Mouse (Mus musculus): ENCODE measurements around the gene Esrra. TPM values are rescaled to one million over a fixed set of nuclear protein-coding genes. Genes with fewer than 3 reads are reported as not detected.

Gene Esrra
- polyA plus RNA-seq, 1 experiment from 2014 or later = 3.1 TPM

DNA sequence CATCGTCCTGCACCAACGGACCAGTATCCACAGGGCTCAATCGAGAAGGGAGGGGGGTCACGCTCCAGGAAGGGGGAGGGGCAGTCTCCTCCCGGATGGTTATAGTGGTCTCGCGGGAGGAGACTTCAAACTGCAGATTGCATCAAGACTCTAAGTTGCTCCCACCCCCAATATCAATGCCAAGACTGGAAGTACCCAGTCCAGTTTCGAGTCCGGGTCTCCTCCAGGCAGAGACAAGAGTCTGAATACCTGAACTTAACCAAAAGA, 3.6 kb upstream of the Esrra start, which contains the start of gene Catsperz:
Gene Catsperz, minus strand, starts transcription at position 74 of the 267 bp plus-strand sequence.
- H3K27me3 ChIP-seq (ENCODE audit: insufficient read depth, low read length) = peaks cover 66% of the 10 kb centered on the region
- peak within 1 kb of the TSS; percentile 51 for H3K4me2 ChIP-seq
- WGBS = 6% methylated on average over 9 of the region's 9 CpGs
- H3K4me1 ChIP-seq (ENCODE audit: insufficient read depth) = no peaks in the 10 kb centered on the region
- H3K27ac ChIP-seq (ENCODE audit: low read depth) = no peak within 1 kb of the TSS
- no peak for TF ChIP-seq CTCF (IDR thresholded peaks at IDR 0.05; ENCODE audit: low read depth)
- ATAC-seq (ENCODE audit: insufficient read depth) (no peak), DNase-seq (peak; percentile 33)
- H3K4me3 ChIP-seq (ENCODE audit: low read depth, low read length) = peak within 1 kb of the TSS; percentile 18
- no peaks in the 10 kb centered on the region for H3K9me3 ChIP-seq (ENCODE audit: low read depth, low read length)
- H3K9ac ChIP-seq = no peak within 1 kb of the TSS
- no peaks in the 10 kb centered on the region for H3K36me3 ChIP-seq (ENCODE audit: insufficient read depth)

DNA sequence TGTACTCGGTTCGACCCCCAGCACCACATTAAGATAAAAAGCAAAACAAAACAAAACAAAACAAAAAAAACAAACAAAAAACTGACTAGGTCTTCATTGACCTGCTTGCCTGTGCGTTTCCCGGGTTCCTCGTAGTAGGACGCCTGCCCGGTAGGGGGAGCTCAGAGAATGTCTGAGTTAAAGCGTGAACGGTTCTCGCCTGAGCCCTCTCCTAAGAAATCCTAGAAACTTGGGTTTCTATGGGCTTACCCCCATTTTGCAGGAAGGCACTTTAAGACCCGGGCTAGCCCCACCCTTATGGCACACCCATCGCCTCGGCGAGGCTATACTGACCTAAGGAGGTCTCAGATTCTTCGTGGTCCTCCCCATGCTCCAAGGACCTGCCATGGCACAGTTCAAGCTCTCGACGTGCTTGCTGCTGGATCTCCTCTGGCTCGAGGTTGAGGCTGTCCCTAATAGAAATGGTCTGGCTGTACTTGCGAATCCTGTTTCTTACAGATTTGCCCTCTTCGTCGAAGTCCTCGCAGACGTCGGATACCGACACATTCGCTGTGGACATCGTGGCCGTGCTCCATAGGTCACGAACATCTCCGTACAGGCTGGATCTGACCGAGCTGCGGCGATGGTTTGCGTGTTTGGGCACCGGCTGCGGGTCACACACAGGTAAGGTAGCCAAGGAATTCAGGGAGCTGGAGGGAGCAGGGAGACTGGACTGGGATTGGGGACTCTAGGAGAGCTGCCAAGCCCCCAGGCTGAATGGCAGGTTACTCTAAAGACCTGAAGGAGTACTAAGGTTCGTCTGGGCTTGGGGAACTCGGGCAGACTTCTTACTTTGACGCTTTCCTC, 3.1 kb upstream of the Esrra start:
- Histone ChIP-seq H3K27ac (ENCODE audit: low read depth) (no peak overlapping the region), H3K9ac (no peak overlapping the region), H3K9me3 (ENCODE audit: low read depth, low read length) (no peaks in the 10 kb centered on the region), H3K4me1 (ENCODE audit: insufficient read depth) (no peaks in the 10 kb centered on the region), H3K36me3 (ENCODE audit: insufficient read depth) (no peaks in the 10 kb centered on the region), H3K27me3 (ENCODE audit: insufficient read depth, low read length) (peaks cover 63% of the 10 kb centered on the region), H3K4me2 (peak overlapping the region; percentile 51), H3K4me3 (ENCODE audit: low read depth, low read length) (peak overlapping the region; percentile 18)
- 4% methylated on average over 39 of the region's 39 CpGs for WGBS
- peak; percentile 82 for TF ChIP-seq CTCF (IDR thresholded peaks at IDR 0.05; ENCODE audit: low read depth)
- ATAC-seq (ENCODE audit: insufficient read depth) = no peak
- peak; percentile 93 for DNase-seq

DNA sequence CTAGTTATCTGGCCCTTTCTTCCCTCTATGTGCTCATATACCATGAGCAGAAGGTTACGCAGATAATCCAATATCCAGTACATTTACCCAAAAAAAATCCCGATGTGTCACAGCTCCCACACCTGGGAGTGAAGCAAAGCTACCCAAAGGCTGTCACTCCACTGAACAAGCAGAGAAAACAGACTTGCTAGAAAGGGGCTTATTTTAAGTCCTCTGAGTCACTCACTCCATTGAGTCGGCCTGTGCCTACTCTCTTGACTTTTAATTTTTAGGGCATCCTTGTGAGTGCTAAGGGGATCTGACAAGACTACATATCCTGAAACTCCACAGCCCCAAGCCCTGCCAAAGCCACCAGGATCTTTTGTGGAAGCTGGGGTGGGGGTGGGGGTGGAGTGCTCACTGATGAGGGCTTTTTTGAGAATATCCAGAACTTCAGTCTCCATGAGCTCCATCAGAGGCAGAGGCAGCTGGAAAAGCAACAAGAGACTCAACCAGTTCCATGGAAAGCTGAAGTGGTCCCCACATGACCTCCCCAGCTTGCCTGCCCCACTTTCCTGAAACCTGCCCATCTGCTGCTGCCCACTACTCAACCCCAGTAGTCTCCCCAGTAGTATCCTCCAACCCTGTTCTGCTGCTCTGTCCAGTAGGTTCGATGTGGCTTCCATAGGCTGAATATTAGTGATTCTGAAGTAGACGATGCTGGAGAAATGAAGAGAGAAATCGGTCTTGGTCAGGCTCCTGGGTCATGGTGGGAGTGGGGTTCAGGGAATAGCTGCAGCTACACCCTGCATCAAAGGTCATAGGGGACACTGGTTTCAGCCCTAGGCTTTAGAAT, 1.5 kb upstream of the Esrra start:
- no peak overlapping the region for H3K9ac ChIP-seq
- 57% methylated on average over 6 of the region's 6 CpGs for WGBS
- H3K4me3 ChIP-seq (ENCODE audit: low read depth, low read length) = no peak overlapping the region
- no peak for TF ChIP-seq CTCF (IDR thresholded peaks at IDR 0.05; ENCODE audit: low read depth)
- H3K27me3 ChIP-seq (ENCODE audit: insufficient read depth, low read length) = peaks cover 55% of the 10 kb centered on the region
- ATAC-seq (ENCODE audit: insufficient read depth) (no peak), DNase-seq (no peak)
- H3K9me3 ChIP-seq (ENCODE audit: low read depth, low read length) = no peaks in the 10 kb centered on the region
- no peak overlapping the region for H3K4me2 ChIP-seq
- 0 out of 2 replicates have a peak, but pooled peaks cover 2% of the 10 kb centered on the region for H3K36me3 ChIP-seq (ENCODE audit: insufficient read depth)
- no peak overlapping the region for H3K27ac ChIP-seq (ENCODE audit: low read depth)
- H3K4me1 ChIP-seq (ENCODE audit: insufficient read depth) = no peaks in the 10 kb centered on the region

DNA sequence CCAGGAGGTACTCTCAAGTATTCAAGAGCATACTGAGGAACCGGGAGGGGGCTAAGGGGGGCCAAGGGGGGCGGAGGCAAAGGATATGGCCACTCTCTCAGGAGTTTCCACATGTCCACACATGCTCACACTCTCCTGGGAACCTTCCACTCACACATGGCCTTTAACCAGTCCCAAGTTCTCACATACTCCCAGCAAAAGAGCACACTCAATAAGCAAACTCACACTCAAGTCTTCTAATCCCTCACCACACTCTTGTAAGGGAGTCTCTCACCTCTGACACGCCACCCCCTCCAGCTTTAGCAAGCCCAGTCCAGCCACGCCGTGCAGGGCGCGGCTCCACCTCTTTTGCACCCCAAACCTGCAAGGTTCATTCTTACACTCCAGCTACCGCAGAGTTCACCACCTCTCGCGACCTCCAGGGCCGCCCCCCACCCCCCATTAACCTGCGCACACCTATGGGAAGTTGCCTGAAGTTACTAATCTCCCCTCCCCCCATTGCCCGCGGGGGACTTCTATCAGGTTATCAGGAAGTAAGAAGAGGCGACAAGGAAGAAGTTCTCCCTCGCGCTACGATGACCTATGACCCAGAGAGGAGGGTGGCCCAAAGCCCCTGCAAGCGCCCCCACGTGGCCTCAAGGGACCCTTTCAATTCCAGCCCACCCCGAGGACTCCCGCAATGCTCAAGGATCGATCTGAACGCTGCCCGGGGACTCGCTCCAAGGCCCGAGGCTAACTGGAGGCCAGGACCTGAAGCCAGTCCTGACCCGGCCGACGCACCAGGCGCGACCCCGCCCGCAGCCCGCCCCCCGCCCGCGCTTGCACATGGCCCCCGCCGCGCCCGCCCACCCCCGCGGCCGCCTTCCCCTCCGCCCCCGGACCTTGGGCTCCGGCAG, 624 bp downstream of the Esrra start:
- DNase-seq (peak; percentile 66), ATAC-seq (ENCODE audit: insufficient read depth) (no peak; the same call in 1 of the 2 replicates)
- peak overlapping the region; percentile 76 for H3K27ac ChIP-seq (ENCODE audit: low read depth)
- TF ChIP-seq CTCF (IDR thresholded peaks at IDR 0.05; ENCODE audit: low read depth) = peak; percentile 21
- 0 out of 2 replicates have a peak, but pooled peaks cover 2% of the 10 kb centered on the region for H3K36me3 ChIP-seq (ENCODE audit: insufficient read depth)
- peak overlapping the region; percentile 80 for H3K4me2 ChIP-seq
- no peaks in the 10 kb centered on the region for H3K4me1 ChIP-seq (ENCODE audit: insufficient read depth)
- no peaks in the 10 kb centered on the region for H3K9me3 ChIP-seq (ENCODE audit: low read depth, low read length)
- WGBS = 1% methylated on average over 48 of the region's 48 CpGs
- peak overlapping the region; percentile 66 for H3K4me3 ChIP-seq (ENCODE audit: low read depth, low read length)
- H3K27me3 ChIP-seq (ENCODE audit: insufficient read depth, low read length) = peaks cover 33% of the 10 kb centered on the region
- H3K9ac ChIP-seq = peak overlapping the region; percentile 70

DNA sequence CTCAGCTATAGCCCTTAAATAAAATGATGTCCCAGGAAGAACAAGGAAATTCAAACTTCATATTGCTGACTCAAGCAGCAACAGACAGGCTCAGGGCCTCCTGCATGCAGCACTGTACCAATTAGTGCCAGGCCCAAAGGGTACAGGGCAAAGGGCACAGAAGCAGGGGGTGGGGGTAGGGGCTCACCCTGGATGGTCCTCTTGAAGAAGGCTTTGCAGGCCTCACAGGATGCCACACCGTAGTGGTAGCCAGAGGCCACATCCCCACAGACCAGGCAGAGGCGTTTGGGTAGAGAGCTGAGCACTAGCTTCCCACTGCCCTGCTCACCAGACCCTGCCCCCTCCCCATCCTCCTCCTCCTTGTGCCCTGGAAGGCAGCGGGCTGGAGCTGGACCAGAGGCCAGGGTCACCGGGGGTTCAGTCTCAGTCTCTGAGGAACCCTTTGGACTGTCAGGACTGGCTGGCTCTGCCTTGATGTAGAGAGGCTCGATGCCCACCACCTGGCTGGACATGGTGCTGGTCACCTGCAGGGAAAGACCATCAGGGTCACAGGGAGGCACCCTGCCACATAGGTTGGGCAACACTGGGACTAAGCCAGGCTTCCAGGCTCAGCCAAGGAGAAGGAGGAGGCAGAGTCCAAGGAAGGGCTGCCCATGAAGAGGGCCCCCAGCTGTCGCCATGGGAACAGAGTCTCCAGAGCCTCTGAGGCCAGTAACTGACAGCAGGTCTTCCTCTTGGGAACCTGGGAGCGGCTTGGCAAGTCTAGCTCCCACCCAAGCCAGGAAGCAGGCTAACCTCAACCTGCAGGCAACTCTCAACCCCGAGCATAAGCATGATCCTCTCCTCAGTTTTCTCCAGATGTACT, 1.5 kb downstream of the Esrra start:
- ATAC-seq (ENCODE audit: insufficient read depth) = no peak
- H3K27ac ChIP-seq (ENCODE audit: low read depth) = no peak overlapping the region

DNA sequence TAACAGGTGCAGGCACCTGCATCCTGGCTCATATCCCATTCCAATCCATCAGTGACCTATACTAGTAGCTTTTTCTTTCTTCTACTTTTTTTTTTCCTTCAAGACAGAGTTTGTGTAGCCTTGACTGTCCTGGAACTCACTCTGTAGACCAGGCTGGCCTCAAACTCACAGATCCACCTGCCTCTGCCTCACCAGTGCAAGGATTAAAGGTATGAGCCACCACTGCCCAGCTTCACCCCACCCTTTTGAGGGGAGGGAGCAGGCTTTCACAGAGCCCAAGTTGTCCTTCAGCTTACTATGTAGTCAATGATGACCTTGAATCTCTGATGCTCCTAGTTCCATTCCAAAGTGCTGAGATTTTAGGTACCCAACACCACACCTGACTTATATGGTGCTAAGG, 2.2 kb downstream of the Esrra start:
- no peaks in the 10 kb centered on the region for H3K4me1 ChIP-seq (ENCODE audit: insufficient read depth)
- no peak overlapping the region for H3K9ac ChIP-seq
- ATAC-seq (ENCODE audit: insufficient read depth) (no peak), DNase-seq (no peak)
- H3K27ac ChIP-seq (ENCODE audit: low read depth) = no peak overlapping the region
- no peak overlapping the region for H3K4me2 ChIP-seq
- no peak for TF ChIP-seq CTCF (IDR thresholded peaks at IDR 0.05; ENCODE audit: low read depth)
- H3K9me3 ChIP-seq (ENCODE audit: low read depth, low read length) = no peaks in the 10 kb centered on the region
- H3K4me3 ChIP-seq (ENCODE audit: low read depth, low read length) = no peak overlapping the region
- H3K27me3 ChIP-seq (ENCODE audit: insufficient read depth, low read length) = peaks cover 18% of the 10 kb centered on the region
- H3K36me3 ChIP-seq (ENCODE audit: insufficient read depth) = 0 out of 2 replicates have a peak, but pooled peaks cover 2% of the 10 kb centered on the region

More for the DNA sequence above, 1.5 kb downstream of the Esrra start:
- H3K36me3 ChIP-seq (ENCODE audit: insufficient read depth) = 0 out of 2 replicates have a peak, but pooled peaks cover 2% of the 10 kb centered on the region
- H3K4me1 ChIP-seq (ENCODE audit: insufficient read depth) = no peaks in the 10 kb centered on the region
- H3K4me2 ChIP-seq = peak overlapping the region; percentile 80
- H3K4me3 ChIP-seq (ENCODE audit: low read depth, low read length) = peak overlapping the region; percentile 66
- 36% methylated on average over 8 of the region's 8 CpGs for WGBS
- peak; percentile 54 for DNase-seq
- H3K9me3 ChIP-seq (ENCODE audit: low read depth, low read length) = no peaks in the 10 kb centered on the region
- TF ChIP-seq CTCF (IDR thresholded peaks at IDR 0.05; ENCODE audit: low read depth) = no peak
- H3K27me3 ChIP-seq (ENCODE audit: insufficient read depth, low read length) = peaks cover 24% of the 10 kb centered on the region
- H3K9ac ChIP-seq = peak overlapping the region; percentile 70; the same call in 1 of the 2 replicates
